Mouse (Mus musculus): Measurements from ENCODE around the gene Psmd5. TPM values are rescaled to one million over a fixed set of nuclear protein-coding genes. Genes with fewer than 3 reads are reported as not detected.
"Not testable (repeated sequence)": the region's sequence is repeated elsewhere in the genome, so short reads cannot be mapped to it uniquely, and the experiment has no call there.

Psmd5 gene
- polyA plus RNA-seq, 1 experiment, result 6.9 TPM

DNA sequence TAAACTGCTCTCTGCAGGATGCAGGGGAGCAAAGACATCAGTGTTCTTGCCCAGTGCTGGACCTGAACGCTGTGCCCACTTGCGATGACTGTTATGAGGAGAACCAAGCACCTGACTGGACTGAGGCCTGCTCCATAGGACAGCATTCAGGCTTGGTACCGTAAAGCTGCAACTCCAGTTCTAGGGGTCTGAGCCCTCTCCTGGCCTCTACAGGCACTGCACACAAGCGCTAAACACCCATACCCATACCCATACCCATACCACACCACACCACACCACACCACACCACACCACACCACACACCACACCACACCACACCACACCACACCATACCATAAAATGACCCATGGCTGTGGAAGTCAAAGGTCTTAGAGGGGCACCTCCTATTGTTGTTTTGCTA, 19.5 kb downstream of the Psmd5 start:
- peaks cover 55% of the 10 kb centered on the region for H3K36me3 ChIP-seq (ENCODE audit: control insufficient read depth, insufficient read depth, low read length)
- no peak for DNase-seq (ENCODE audit: low read depth in 1 of 2, low spot score in 2 of 2)
- 99% methylated on average over 4 of the region's 4 CpGs for WGBS
- no peak for TF ChIP-seq POLR2A (IDR thresholded peaks at IDR 0.05; ENCODE audit: low read depth, low read length)
- TF ChIP-seq CTCF (IDR thresholded peaks at IDR 0.05; ENCODE audit: extremely low read depth, insufficient read depth, insufficient read length, insufficient replicate concordance), result peak; percentile 20; the same call in 1 of the 2 replicates
- no peaks in the 10 kb centered on the region for H3K4me1 ChIP-seq (ENCODE audit: control insufficient read depth, insufficient read depth, insufficient read length)
- H3K27me3 ChIP-seq (ENCODE audit: control insufficient read depth, insufficient read depth, low read length), result no peaks in the 10 kb centered on the region
- no peak overlapping the region for H3K27ac ChIP-seq (ENCODE audit: insufficient read depth, low read length)
- no peak overlapping the region for H3K4me3 ChIP-seq (ENCODE audit: extremely low read depth, insufficient read depth, insufficient read length)

DNA sequence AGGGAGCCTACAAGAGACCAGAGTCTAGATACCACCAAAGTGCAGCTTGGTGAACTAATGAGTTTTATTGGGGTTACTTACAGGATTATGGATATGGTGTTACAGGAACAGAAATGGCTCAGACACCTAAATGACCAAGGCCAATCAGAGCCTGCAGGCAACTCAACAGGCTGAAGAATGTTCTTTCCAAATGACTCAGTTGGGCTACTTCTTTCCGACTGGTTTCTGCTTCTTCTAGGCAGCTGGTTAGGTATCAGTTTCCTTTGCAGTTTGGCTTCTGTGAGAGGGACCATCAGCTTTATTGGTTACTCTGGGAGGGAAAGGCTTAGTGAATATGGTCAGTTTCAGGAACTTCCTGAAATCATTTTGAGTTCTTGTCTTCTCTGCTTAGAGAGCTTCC, 27.1 kb downstream of the Psmd5 start:
- H3K36me3 ChIP-seq (ENCODE audit: control insufficient read depth, insufficient read depth, low read length), result peaks cover 8% of the 10 kb centered on the region
- no peak overlapping the region for H3K4me3 ChIP-seq (ENCODE audit: extremely low read depth, insufficient read depth, insufficient read length)
- H3K27ac ChIP-seq (ENCODE audit: insufficient read depth, low read length), result no peak overlapping the region
- no peaks in the 10 kb centered on the region for H3K4me1 ChIP-seq (ENCODE audit: control insufficient read depth, insufficient read depth, insufficient read length)
- WGBS, result 89% methylated on average over 1 of the region's 1 CpGs
- no peak for TF ChIP-seq POLR2A (IDR thresholded peaks at IDR 0.05; ENCODE audit: low read depth, low read length)
- no peak for TF ChIP-seq CTCF (IDR thresholded peaks at IDR 0.05; ENCODE audit: extremely low read depth, insufficient read depth, insufficient read length, insufficient replicate concordance)
- H3K27me3 ChIP-seq (ENCODE audit: control insufficient read depth, insufficient read depth, low read length), result no peaks in the 10 kb centered on the region
- no peak for DNase-seq (ENCODE audit: low read depth in 1 of 2, low spot score in 2 of 2)

DNA sequence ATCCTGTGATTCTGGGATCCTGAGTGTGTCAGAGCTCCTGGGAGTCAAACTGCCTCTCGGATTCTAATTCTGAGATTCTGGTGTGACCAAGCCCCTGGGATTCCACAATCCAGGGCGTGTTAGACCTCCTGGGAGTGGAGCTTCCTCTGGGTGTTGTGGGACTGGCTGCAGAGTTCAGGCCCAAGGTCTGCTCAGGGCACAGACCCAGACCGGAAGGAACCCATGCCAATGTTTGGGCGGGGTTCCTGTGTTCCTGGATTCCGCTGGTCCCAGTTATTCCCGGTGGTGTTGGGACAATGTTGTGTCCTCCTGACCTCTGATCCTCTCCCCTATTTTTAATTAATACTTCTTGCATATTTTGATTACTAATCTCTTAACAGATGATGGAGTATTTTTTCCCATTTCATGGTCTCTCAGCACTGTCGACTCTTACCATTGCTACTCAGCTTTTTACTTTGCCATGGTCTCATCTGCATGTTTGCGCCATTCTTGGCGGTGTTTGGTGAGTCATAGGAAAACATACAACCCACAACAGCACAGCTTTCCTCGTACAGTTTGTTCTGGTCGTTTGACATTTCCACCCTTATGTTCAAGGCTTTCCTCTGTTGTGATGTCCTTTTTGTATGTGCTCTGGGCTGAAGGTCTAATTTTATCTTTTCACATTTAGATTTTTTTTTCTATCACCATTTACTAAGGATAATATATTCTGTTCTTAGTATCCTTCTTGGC, 31.4 kb downstream of the Psmd5 start:
- TF ChIP-seq POLR2A (IDR thresholded peaks at IDR 0.05; ENCODE audit: low read depth, low read length), result no peak
- TF ChIP-seq CTCF (IDR thresholded peaks at IDR 0.05; ENCODE audit: extremely low read depth, insufficient read depth, insufficient read length, insufficient replicate concordance), result no peak
- no peaks in the 10 kb centered on the region for H3K36me3 ChIP-seq (ENCODE audit: control insufficient read depth, insufficient read depth, low read length)
- no peak overlapping the region for H3K4me3 ChIP-seq (ENCODE audit: extremely low read depth, insufficient read depth, insufficient read length)
- WGBS, result 73% methylated on average over 11 of the region's 11 CpGs
- DNase-seq (ENCODE audit: low read depth in 1 of 2, low spot score in 2 of 2), result no peak
- no peaks in the 10 kb centered on the region for H3K27me3 ChIP-seq (ENCODE audit: control insufficient read depth, insufficient read depth, low read length)
- H3K27ac ChIP-seq (ENCODE audit: insufficient read depth, low read length), result no peak overlapping the region
- H3K4me1 ChIP-seq (ENCODE audit: control insufficient read depth, insufficient read depth, insufficient read length), result no peaks in the 10 kb centered on the region

DNA sequence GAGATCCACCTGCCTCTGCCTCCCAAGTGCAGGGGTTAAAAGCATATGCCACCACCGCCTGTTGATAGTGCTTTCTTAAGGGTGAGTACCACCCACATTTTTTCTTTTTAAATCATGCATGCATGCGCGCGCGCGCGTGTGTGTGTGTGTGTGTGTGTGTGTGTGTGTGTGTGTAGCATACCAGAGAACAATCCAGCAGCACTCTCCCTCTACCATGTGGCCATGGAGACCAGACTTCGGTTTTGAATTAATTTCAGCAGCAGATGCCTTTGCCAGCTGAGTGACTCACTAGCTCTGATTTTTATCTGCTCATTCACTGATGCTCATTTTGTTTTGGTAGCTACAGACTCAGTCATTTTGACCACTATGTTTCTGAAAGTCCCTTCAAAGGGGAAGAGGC, 33.1 kb downstream of the Psmd5 start:
- no peak overlapping the region for H3K4me3 ChIP-seq (ENCODE audit: extremely low read depth, insufficient read depth, insufficient read length)
- H3K4me1 ChIP-seq (ENCODE audit: control insufficient read depth, insufficient read depth, insufficient read length), result no peaks in the 10 kb centered on the region
- no peak for DNase-seq (ENCODE audit: low read depth in 1 of 2, low spot score in 2 of 2)
- H3K27ac ChIP-seq (ENCODE audit: insufficient read depth, low read length), result no peak overlapping the region
- no peaks in the 10 kb centered on the region for H3K27me3 ChIP-seq (ENCODE audit: control insufficient read depth, insufficient read depth, low read length)
- TF ChIP-seq POLR2A (IDR thresholded peaks at IDR 0.05; ENCODE audit: low read depth, low read length), result no peak
- 91% methylated on average over 8 of the region's 8 CpGs for WGBS
- no peaks in the 10 kb centered on the region for H3K36me3 ChIP-seq (ENCODE audit: control insufficient read depth, insufficient read depth, low read length)

DNA sequence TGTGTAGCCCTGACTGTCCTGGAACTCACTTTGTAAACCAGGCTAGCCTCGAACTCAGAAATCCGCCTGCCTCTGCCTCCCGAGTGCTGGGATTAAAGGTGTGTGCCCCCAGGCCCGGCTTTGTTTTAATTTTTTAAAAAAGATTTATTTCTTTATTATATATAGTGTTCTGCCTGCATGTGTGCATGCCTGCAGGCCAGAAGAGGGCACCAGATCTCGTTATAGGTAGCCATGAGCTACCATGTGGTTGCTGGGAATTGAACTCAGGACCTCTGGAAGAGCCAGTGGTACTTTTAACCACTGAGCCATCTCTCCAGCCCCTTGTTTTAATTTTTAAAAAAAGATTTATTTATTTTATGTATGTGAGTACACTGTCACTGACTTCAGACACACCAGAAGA, 34.6 kb downstream of the Psmd5 start:
- H3K36me3 ChIP-seq (ENCODE audit: control insufficient read depth, insufficient read depth, low read length); DNase-seq (ENCODE audit: low read depth in 1 of 2, low spot score in 2 of 2); H3K4me1 ChIP-seq (ENCODE audit: control insufficient read depth, insufficient read depth, insufficient read length); H3K4me3 ChIP-seq (ENCODE audit: extremely low read depth, insufficient read depth, insufficient read length); H3K27me3 ChIP-seq (ENCODE audit: control insufficient read depth, insufficient read depth, low read length); H3K27ac ChIP-seq (ENCODE audit: insufficient read depth, low read length): not testable (repeated sequence)
- WGBS, result 79% methylated on average over 5 of the region's 5 CpGs

DNA sequence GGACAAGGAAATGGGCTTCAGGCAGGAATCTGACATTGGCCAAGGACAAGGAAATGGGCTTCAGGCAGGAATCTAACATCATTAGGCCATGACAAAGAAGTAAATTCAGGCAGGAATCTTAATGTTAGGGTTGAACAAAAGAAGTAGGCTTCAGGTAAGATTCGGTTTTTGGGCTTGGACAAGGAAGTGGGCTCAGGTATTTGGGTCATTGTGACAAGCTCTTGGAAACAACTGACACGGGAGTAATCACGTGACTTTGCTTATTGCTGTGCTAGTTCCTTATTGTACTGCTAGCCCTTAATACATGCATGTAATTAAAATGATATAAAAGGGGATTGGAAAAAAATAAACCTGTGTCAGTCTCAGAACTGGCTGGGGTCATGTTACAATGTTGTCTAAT, 39.1 kb downstream of the Psmd5 start:
- WGBS, result 73% methylated on average over 3 of the region's 3 CpGs
- Histone ChIP-seq H3K4me3 (ENCODE audit: extremely low read depth, insufficient read depth, insufficient read length) (no peak overlapping the region), H3K27ac (ENCODE audit: insufficient read depth, low read length) (no peak overlapping the region), H3K27me3 (ENCODE audit: control insufficient read depth, insufficient read depth, low read length) (no peaks in the 10 kb centered on the region), H3K4me1 (ENCODE audit: control insufficient read depth, insufficient read depth, insufficient read length) (no peaks in the 10 kb centered on the region), H3K36me3 (ENCODE audit: control insufficient read depth, insufficient read depth, low read length) (no peaks in the 10 kb centered on the region)
- DNase-seq (ENCODE audit: low read depth in 1 of 2, low spot score in 2 of 2), result no peak
- TF ChIP-seq POLR2A (IDR thresholded peaks at IDR 0.05; ENCODE audit: low read depth, low read length) (no peak), CTCF (IDR thresholded peaks at IDR 0.05; ENCODE audit: extremely low read depth, insufficient read depth, insufficient read length, insufficient replicate concordance) (no peak)

DNA sequence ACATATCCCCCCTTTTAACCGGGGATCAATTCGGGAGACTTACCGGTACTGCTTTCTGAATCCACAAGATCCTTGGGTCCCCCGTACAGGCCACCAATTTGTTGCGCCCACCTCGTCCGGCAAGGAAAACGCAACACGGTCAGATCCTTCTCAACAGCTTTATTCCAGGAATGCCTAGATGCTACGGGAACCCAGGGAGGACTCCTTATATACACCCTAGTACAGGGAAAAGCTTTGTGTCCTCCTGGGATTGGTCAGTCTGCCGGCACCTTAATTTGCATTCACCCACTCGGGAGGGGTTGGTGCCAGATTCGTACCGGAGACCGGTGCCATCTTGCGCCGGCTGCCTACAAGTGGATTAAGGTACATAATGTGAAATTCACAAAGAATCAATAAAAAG, 41.1 kb downstream of the Psmd5 start:
- H3K36me3 ChIP-seq (ENCODE audit: control insufficient read depth, insufficient read depth, low read length), result no peaks in the 10 kb centered on the region

DNA sequence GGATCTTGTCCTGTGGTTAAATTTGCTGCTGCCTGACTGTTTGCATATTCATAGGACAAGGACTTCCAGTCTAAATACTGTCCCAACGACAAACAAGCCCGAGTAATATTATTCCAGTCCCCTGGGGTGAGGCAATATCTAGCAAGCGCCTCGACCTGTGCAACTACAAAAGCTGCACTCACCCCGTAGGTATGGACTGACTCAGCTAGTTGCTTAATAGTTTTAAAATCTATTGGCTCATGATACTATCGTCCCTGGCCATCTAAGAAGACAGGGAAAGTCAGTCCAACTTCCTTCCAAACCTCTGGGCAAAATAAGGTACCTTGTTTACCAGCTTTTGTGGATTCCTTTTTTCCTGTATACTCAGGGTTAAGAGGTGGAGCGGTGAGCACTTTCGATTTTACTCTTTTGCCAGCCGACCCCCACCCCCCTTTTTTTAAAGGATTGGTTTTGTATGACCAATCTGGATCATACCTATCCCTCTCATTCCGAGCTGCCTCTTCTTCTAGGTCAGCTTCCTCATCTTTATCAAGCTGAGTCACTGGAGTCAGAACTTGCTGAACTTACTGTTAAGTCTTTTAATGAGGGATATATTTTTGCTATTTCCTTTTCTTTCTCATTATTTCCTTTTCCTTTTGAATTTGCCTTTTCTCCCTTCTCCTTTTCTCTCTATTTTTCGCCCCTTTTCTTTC, 41.9 kb downstream of the Psmd5 start, which contains the start of gene Gm34653:
TSS of gene Gm34653 (plus strand) at position 242 of the 692 bp plus-strand sequence.
- not testable (repeated sequence) for H3K27ac ChIP-seq (ENCODE audit: insufficient read depth, low read length); DNase-seq (ENCODE audit: low read depth in 1 of 2, low spot score in 2 of 2); H3K36me3 ChIP-seq (ENCODE audit: control insufficient read depth, insufficient read depth, low read length)

More for the DNA sequence above, 41.1 kb downstream of the Psmd5 start:
- TF ChIP-seq CTCF (IDR thresholded peaks at IDR 0.05; ENCODE audit: extremely low read depth, insufficient read depth, insufficient read length, insufficient replicate concordance) (no peak), POLR2A (IDR thresholded peaks at IDR 0.05; ENCODE audit: low read depth, low read length) (no peak)
- no peak for DNase-seq (ENCODE audit: low read depth in 1 of 2, low spot score in 2 of 2)
- 94% methylated on average over 17 of the region's 17 CpGs for WGBS
- Histone ChIP-seq H3K27ac (ENCODE audit: insufficient read depth, low read length) (no peak overlapping the region), H3K4me3 (ENCODE audit: extremely low read depth, insufficient read depth, insufficient read length) (no peak overlapping the region), H3K27me3 (ENCODE audit: control insufficient read depth, insufficient read depth, low read length) (no peaks in the 10 kb centered on the region), H3K4me1 (ENCODE audit: control insufficient read depth, insufficient read depth, insufficient read length) (no peaks in the 10 kb centered on the region)

DNA sequence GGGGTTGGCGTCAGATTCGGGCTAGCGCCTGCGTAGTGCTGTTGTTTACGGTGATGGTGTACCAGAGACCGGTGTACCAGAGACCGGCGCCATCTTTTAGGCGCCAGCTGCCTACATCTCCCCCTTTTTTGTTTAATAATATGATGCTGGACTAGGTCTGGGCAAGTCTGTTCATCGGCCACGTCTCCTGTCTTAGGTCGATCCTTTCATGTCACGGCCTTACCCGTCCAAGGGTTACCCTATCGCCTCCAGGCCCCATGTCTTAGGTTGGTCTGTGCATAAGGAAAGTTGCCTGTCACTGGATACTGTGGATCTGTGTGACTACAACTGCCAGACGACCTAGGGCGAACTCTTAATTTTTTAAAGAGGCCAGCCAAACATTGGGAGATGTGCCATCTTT, 44.7 kb downstream of the Psmd5 start:
- not testable (repeated sequence) for H3K27me3 ChIP-seq (ENCODE audit: control insufficient read depth, insufficient read depth, low read length); H3K4me1 ChIP-seq (ENCODE audit: control insufficient read depth, insufficient read depth, insufficient read length); DNase-seq (ENCODE audit: low read depth in 1 of 2, low spot score in 2 of 2); H3K36me3 ChIP-seq (ENCODE audit: control insufficient read depth, insufficient read depth, low read length); H3K4me3 ChIP-seq (ENCODE audit: extremely low read depth, insufficient read depth, insufficient read length); H3K27ac ChIP-seq (ENCODE audit: insufficient read depth, low read length)
- 96% methylated on average over 17 of the region's 17 CpGs for WGBS

More for the DNA sequence above, 41.9 kb downstream of the Psmd5 start, which contains the start of gene Gm34653:
- H3K4me1 ChIP-seq (ENCODE audit: control insufficient read depth, insufficient read depth, insufficient read length); H3K27me3 ChIP-seq (ENCODE audit: control insufficient read depth, insufficient read depth, low read length); H3K4me3 ChIP-seq (ENCODE audit: extremely low read depth, insufficient read depth, insufficient read length): not testable (repeated sequence)
- WGBS, result 66% methylated on average over 11 of the region's 11 CpGs
